Mouse (Mus musculus) limb, embryonic 14.5 days (tissue): ENCODE measurements at regions not wholly inside any gene's neighbourhood (a gene's known extent, or its start where the extent isn't known, plus 50 kb on each side); places are given as distances from the start of the nearest gene placed in this dataset.

Source experiments
- ATAC-seq: fragments of 200-750 bp; cut with Nextera tagmentation; 2 replicates; pipeline ENCODE4 v1.8.0; 2017; ENCODE audit warnings: low read depth, moderate number of reproducible peaks, moderate TSS enrichment; ENCODE audit not compliant: low FRiP score
- DNase-seq: peaks from one replicate; pipeline ENCODE4 v3.0.0-alpha.2; 2015; ENCODE audit warnings: low spot score
- H3K27ac ChIP-seq: fragments of 300-500 bp; sonication (generic); replicated peaks from 2 replicates; pipeline ENCODE4 v1.5.1; 2014; ENCODE audit warnings: low read depth, mild to moderate bottlenecking, low read length, moderate library complexity, mixed read lengths
- H3K27me3 ChIP-seq: fragments of 300-500 bp; sonication (generic); 2 replicates; pipeline ENCODE4 v1.6.1; 2014; ENCODE audit warnings: low read length, mixed read lengths; ENCODE audit not compliant: control insufficient read depth, insufficient read depth
- H3K36me3 ChIP-seq: fragments of 300-500 bp; sonication (generic); 2 replicates; pipeline ENCODE4 v1.6.1; 2014; ENCODE audit warnings: mild to moderate bottlenecking, low read length, moderate library complexity, mixed read lengths; ENCODE audit not compliant: control insufficient read depth, insufficient read depth
- H3K4me1 ChIP-seq: fragments of 300-500 bp; sonication (generic); 2 replicates; pipeline ENCODE4 v1.6.1; 2014; ENCODE audit warnings: antibody characterized with exemption, low read length, mixed read lengths; ENCODE audit not compliant: control insufficient read depth, insufficient read depth
- H3K4me2 ChIP-seq: fragments of 300-500 bp; sonication (generic); replicated peaks from 2 replicates; pipeline ENCODE4 v1.6.1; 2014; ENCODE audit warnings: low read depth, mild to moderate bottlenecking, low read length, moderate library complexity; ENCODE audit not compliant: severe bottlenecking
- H3K4me3 ChIP-seq: fragments of 300-500 bp; sonication (generic); replicated peaks from 2 replicates; pipeline ENCODE4 v1.5.1; 2014; ENCODE audit warnings: low read length
- H3K9ac ChIP-seq: fragments of 300-500 bp; sonication (generic); 2 replicates; pipeline ENCODE4 v1.6.1; 2014; ENCODE audit warnings: mild to moderate bottlenecking, low read depth, low read length, moderate library complexity; ENCODE audit not compliant: severe bottlenecking
- H3K9me3 ChIP-seq: fragments of 300-500 bp; sonication (generic); 2 replicates; pipeline ENCODE4 v1.6.1; 2016; ENCODE audit warnings: low read length; ENCODE audit not compliant: control insufficient read depth
- POLR2A ChIP-seq: fragments of 200-500 bp; IDR thresholded peaks from 2 replicates; pipeline ENCODE4 v1.8.0; 2012; ENCODE audit warnings: inconsistent platforms, mild to moderate bottlenecking, moderate library complexity, borderline replicate concordance; ENCODE audit not compliant: insufficient read depth, insufficient read length; ENCODE audit errors: extremely low read depth
- WGBS: fragments of 180-500 bp; shearing (Covaris S2); extraction: QIAGEN DNeasy Blood & Tissue Kit; methylation state at CpG from one replicate; pipeline ENCODE4 v1.1.7; 2014; 5-methylcytosine and 5-hydroxymethylcytosine counted together

GRCm38 (mm10) chr15:36378640-36379039 lies 628.9 kb downstream of the Zfp706 start:
- Histone ChIP-seq H3K4me1 (peaks cover 13% of the 10 kb centered on the region), H3K9me3 (no peaks in the 10 kb centered on the region), H3K4me3 (no peak overlapping the region), H3K4me2 (no peak overlapping the region), H3K27me3 (0 out of 2 replicates have a peak, but pooled peaks cover 5% of the 10 kb centered on the region), H3K9ac (no peak overlapping the region), H3K27ac (no peak overlapping the region), H3K36me3 (no peaks in the 10 kb centered on the region)
- TF ChIP-seq POLR2A: no peak
- no peak for DNase-seq
- WGBS: 86% methylated on average over 4 of the region's 4 CpGs
- ATAC-seq: no peak

GRCm38 (mm10) chr15:36376551-36376950 lies 631.0 kb downstream of the Zfp706 start:
- ATAC-seq (no peak), DNase-seq (no peak)
- WGBS: 59% methylated on average over 6 of the region's 6 CpGs

GRCm38 (mm10) chr15:36375549-36375885 lies 632.1 kb downstream of the Zfp706 start:
- ATAC-seq (no peak), DNase-seq (no peak)
- Histone ChIP-seq H3K9ac (no peak overlapping the region), H3K9me3 (no peaks in the 10 kb centered on the region), H3K4me1 (peaks cover 16% of the 10 kb centered on the region), H3K27ac (no peak overlapping the region), H3K4me2 (peak overlapping the region; percentile 63), H3K27me3 (no peaks in the 10 kb centered on the region), H3K4me3 (no peak overlapping the region), H3K36me3 (no peaks in the 10 kb centered on the region)
- no peak for TF ChIP-seq POLR2A
- WGBS: 0% methylated on average over 1 of the region's 1 CpGs

More at GRCm38 (mm10) chr15:36376551-36376950, 631.0 kb downstream of the Zfp706 start:
- H3K27me3 ChIP-seq: 0 out of 2 replicates have a peak, but pooled peaks cover 1% of the 10 kb centered on the region
- H3K4me1 ChIP-seq: peaks cover 18% of the 10 kb centered on the region
- no peaks in the 10 kb centered on the region for H3K36me3 ChIP-seq
- no peak overlapping the region for H3K4me3 ChIP-seq
- TF ChIP-seq POLR2A: no peak
- no peak overlapping the region for H3K27ac ChIP-seq
- H3K9ac ChIP-seq: no peak overlapping the region
- no peak overlapping the region for H3K4me2 ChIP-seq
- H3K9me3 ChIP-seq: no peaks in the 10 kb centered on the region

DNA sequence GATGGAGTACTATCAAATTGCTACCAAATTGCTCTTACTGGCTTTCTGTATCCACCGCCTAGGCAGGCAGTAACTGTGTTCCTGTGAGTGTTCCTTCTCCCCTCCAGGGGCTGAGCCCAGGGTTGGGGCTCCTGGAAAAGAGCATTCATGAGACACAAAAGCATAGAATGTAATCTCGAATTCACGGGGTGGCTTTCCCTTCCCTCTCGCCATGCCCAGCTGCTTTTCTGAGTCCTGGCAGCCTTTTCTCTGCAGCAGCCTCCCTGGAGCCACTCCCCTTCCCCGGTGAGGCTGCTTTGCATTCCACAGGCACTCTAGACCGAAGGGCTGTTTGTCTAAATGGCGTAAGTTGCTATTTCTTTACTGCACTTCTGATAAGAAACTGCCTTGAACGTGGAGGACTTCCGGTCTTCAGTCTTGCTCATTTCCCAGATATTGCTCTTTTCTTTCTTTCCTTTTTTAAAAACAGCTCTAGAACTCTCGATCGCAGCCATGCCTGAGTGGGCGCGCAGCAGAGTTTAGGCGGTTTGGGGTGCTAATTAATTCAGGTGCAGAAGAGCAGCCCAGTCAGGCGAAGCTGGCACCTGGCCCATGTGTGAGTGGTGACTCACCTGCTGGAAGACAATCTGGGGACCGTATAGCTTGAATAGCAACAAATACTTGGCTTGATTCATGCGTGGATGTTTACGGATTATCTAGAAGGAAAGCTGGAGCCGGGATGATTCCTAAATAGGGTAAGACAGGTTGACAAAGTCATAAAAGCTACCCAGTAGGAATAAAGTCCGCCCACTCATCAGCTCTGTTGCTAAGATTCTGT lies 632.6 kb downstream of the Zfp706 start:
- H3K4me3 ChIP-seq: peak overlapping the region; percentile 33
- H3K9ac ChIP-seq: peak overlapping the region; percentile 37; the same call in 1 of the 2 replicates
- no peaks in the 10 kb centered on the region for H3K36me3 ChIP-seq
- H3K27me3 ChIP-seq: no peaks in the 10 kb centered on the region
- H3K4me1 ChIP-seq: peaks cover 16% of the 10 kb centered on the region
- no peak for TF ChIP-seq POLR2A
- H3K27ac ChIP-seq: no peak overlapping the region
- peak overlapping the region; percentile 63 for H3K4me2 ChIP-seq
- peak; percentile 38 for DNase-seq
- 1% methylated on average over 20 of the region's 20 CpGs for WGBS
- H3K9me3 ChIP-seq: no peaks in the 10 kb centered on the region
- peak; percentile 65; the same call in 1 of the 2 replicates for ATAC-seq

- 6% methylated on average over 11 of the region's 11 CpGs for WGBS
- H3K36me3 ChIP-seq: no peaks in the 10 kb centered on the region
- peak overlapping the region; percentile 33 for H3K4me3 ChIP-seq
- H3K27ac ChIP-seq: 0 out of 2 replicates have a peak overlapping the region, but pooled peaks have one; percentile 39
- TF ChIP-seq POLR2A: no peak
- H3K4me2 ChIP-seq: peak overlapping the region; percentile 63
- H3K9me3 ChIP-seq: no peaks in the 10 kb centered on the region
- peak; percentile 70 for ATAC-seq
- DNase-seq: peak; percentile 25
- H3K9ac ChIP-seq: peak overlapping the region; percentile 37; the same call in 1 of the 2 replicates
- no peaks in the 10 kb centered on the region for H3K27me3 ChIP-seq
- H3K4me1 ChIP-seq: peaks cover 16% of the 10 kb centered on the region
These were observed 633.5 kb downstream of the Zfp706 start for GRCm38 (mm10) chr15:36373900-36374611.
